Mouse (Mus musculus) C2C12 (cell line): ENCODE measurements around the gene Agxt.

ENCODE experiments used
- CTCF ChIP-seq: IDR thresholded peaks from one replicate; pipeline ENCODE4 v1.5.1; 2011; ENCODE audit not compliant: control insufficient read depth, insufficient read depth, insufficient read length
- FOSL1 ChIP-seq: IDR thresholded peaks from one replicate; pipeline ENCODE4 v1.8.0; 2011; ENCODE audit warnings: mild to moderate bottlenecking, low read length; ENCODE audit not compliant: poor library complexity, insufficient read depth, severe bottlenecking
- MAX ChIP-seq: IDR thresholded peaks from one replicate; pipeline ENCODE4 v1.6.1; 2011; ENCODE audit warnings: mild to moderate bottlenecking, control low read depth
- MYOD1 ChIP-seq: IDR thresholded peaks from one replicate; pipeline ENCODE4 v1.6.1; 2011; ENCODE audit warnings: low read depth; ENCODE audit not compliant: control insufficient read depth, insufficient read length
- MYOG ChIP-seq: IDR thresholded peaks from one replicate; pipeline ENCODE4 v1.6.1; 2011; ENCODE audit not compliant: control insufficient read depth, insufficient read length; ENCODE audit errors: extremely low read depth
- USF1 ChIP-seq: IDR thresholded peaks from one replicate; pipeline ENCODE4 v1.6.1; 2011; ENCODE audit warnings: low read depth, mild to moderate bottlenecking, control low read depth, moderate library complexity

- no peak for TF ChIP-seq USF1
- no peak for TF ChIP-seq CTCF
- TF ChIP-seq MAX = no peak
- no peak for TF ChIP-seq MYOG
- no peak for TF ChIP-seq MYOD1
- no peak for TF ChIP-seq FOSL1
Observed at GRCm38 (mm10) chr1:93101571-93102061, 33.4 kb upstream of the Agxt start, which contains the start of gene Kif1a.
